Mouse (Mus musculus): ENCODE results near the gene Tnfsf14. TPM values are rescaled to one million over a fixed set of nuclear protein-coding genes. Genes with fewer than 3 reads are reported as not detected.

The Tnfsf14 gene
- total RNA-seq, 2 experiments from 2014 or later = not detected

GRCm38 (mm10) chr17:57201841-57202724 lies 8.1 kb upstream of the Tnfsf14 start:
- no peak for DNase-seq

GRCm38 (mm10) chr17:57198252-57198651 lies 4.3 kb upstream of the Tnfsf14 start:
- DNase-seq = no peak

DNA sequence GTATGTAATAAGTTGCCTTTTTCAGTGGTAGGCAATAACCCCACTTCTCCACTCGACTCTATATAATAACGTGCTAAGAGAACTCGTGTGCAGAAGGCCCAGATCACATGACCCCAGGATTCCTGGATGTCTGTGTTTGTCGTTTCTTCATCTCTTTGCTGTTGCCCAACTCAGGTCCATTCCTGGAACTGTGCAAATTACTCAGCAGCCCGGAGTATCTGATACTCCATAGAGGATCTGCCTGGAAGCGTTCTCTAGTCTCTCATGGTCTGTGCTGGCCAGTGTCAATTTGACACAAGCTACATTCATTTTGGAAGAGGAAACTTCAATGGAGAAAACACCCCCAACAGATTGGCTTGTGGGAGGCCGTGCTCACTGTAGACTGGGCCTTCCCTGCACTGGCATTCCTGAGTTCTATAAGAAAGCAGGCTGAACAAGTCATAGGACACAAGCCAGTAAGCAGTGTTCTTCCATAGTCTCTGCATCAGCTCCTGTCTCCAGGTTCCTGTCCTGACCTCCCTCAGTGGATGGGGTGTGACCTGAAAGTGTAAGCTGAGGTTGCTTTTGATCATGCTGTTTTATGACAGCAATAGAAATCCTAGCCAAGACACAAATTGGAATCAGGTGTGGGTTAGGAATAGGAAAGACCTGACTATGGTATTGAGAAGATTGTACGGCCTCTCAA lies 1.5 kb upstream of the Tnfsf14 start:
- no peak for DNase-seq

DNA sequence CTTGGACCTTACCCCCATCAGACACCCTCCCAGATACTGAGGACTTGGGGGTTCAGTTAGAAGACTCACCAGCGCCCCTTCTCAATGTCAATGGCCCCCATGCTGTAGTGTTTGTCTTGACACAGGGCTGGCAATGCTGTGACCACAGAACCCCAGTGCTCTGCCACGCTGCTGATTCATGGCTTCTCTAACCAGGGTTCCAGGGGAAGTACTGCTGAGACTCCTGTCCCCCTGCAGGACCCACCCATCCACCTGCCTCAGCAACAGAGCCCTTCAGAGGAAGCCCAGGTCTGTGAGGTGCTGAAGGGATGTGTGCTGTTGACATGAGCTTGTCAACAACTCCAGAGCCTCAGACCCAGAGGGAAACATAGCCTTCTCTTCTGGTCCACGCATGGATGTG lies 794 bp upstream of the Tnfsf14 start:
- no peak for DNase-seq

DNA sequence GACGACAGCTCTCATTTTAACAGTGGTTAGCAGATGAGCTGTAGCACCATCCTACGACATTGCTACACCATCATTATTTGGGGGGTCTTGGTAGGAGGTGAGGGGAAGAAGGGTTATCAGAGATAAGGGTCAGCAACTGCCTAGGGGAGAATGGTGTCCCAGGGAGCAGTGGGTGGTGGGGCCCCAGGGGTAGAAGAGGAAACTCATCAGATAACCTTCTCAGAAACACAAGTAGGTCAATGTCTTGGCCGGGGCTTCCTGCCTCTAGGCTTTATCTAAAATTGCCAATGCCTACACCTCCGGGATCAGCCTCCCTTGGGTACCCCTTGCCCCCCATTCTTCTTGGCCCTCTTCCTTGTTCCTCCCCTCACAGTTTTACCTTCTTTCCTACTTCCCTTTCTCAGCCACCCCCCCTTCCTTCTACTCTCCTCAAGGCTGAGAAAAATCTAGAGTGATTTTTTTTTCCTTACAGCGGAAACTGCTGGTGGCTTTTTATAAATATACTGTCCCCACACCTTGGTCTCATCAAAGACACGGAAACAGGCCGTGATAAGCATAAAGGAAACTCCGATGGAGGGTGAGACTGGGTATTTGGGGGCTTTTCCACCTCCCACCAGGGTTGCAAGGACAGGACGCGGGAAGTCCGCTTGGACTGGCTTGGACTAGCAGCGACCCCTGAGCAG lies 5.3 kb downstream of the Tnfsf14 start:
- DNase-seq = no peak

DNA sequence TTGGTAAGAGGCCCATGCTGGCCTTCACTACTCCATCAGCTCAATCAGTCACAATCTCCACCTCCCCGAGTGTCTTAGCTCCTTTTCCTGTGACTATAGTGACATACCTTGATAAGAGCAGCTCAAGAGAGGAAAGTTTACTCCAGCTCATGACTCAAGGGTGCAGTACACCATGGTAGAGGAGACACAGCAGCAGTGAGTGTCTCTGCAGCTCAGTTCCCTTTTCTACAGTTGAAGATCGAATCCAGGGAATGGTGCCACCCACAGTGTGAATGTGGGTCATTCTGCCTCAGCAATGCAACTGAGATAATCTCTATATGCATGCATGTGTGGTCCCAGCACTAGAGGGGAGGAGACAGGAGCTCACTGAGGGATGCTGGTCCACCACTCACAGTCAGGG lies 8.3 kb downstream of the Tnfsf14 start:
- no peak for DNase-seq

GRCm38 (mm10) chr17:57182871-57183270 lies 11.1 kb downstream of the Tnfsf14 start:
- no peak for DNase-seq

DNA sequence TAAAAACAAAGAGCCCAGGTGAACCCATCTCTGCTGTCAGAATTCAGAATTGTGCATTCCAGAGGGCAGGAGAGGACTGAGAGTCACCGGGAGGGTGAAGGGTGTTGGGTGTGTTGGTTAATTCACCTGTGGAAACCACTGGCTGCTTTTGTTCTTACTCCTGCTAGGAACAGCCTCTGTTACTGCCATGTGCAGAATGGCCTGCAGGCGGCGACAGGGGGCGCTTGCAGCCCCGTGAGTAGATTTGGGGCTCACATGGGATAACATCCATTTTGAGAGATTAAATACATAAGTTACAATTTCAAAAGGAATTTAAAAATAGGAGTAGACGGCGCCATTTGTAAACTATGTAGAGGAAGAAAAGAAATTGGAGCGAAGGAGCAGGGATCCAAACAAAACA lies 13.6 kb downstream of the Tnfsf14 start:
- DNase-seq = no peak

GRCm38 (mm10) chr17:57173351-57173750 lies 20.6 kb downstream of the Tnfsf14 start:
- no peak for DNase-seq

DNA sequence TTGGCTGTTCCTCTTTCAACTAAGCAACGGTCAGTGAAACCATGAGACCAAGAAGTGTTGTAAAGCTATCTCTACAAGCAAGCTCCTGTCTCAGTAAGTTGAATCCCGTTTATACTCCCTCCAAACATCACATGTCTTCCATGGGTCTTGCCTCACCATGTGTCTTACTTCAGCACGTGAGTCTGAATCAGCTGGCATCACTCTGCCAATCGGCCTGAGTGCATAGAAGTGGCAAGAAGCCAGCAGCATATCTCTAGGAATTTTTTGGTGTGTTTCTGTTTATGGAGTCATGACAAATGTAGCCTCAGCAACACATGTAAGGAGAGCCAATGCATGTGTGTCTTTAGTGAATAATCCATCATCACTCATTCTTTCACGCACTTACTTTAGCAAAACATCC lies 21.6 kb downstream of the Tnfsf14 start:
- no peak for DNase-seq

DNA sequence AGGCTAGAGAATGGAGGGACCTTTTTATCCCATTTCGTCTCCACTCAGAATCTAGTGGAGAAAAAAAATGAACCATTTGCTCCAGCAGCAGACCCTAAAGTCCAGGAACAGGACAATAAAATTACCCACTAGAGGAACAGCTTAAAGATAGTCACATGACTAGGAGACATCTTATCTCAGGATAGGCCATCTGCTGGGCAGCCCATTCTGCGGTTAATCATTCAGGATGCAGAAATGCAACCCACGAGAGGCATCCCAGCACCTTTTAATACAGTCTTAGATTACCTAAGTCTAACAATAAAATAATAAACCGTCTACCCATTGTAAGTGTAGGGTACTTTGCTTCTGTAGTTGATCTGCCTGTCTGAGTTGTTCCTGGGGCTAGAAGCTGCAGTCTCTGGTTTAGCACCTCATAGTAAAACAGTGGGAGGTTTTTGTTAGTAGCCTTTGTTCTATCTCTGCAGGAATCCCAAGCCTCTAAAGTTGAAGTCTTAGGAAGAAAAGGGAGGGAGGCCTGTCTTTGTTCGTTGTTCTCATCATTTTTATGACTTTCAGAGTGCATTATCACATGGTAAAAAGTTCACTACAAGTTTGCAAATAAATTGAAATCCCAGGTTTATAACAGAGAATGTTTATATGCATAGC lies 23.2 kb downstream of the Tnfsf14 start:
- DNase-seq = no peak

- peak; percentile 62 for DNase-seq
These were observed 26.9 kb downstream of the Tnfsf14 start for GRCm38 (mm10) chr17:57166800-57167791.

GRCm38 (mm10) chr17:57153787-57154186 lies 40.2 kb downstream of the Tnfsf14 start:
- no peak for DNase-seq

DNA sequence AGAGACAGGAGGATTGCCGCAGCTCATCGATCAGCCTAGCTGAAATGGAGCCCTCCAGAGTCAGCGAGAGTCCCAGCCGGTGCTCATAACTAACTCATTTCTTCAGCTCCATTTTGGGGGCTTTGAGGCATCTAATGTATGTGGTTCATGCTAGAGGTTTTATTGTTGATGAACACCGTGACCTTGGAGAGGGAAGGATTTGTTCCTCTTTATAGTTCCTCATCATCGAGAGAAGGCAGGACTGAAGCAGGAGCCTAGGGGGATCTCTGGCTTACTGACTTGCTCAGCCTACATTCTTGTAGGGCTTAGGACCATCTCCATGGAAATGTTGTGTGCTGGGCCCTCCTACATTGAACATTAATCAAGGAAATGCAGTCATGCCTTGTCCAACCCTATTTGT lies 41.0 kb downstream of the Tnfsf14 start:
- no peak for DNase-seq

DNA sequence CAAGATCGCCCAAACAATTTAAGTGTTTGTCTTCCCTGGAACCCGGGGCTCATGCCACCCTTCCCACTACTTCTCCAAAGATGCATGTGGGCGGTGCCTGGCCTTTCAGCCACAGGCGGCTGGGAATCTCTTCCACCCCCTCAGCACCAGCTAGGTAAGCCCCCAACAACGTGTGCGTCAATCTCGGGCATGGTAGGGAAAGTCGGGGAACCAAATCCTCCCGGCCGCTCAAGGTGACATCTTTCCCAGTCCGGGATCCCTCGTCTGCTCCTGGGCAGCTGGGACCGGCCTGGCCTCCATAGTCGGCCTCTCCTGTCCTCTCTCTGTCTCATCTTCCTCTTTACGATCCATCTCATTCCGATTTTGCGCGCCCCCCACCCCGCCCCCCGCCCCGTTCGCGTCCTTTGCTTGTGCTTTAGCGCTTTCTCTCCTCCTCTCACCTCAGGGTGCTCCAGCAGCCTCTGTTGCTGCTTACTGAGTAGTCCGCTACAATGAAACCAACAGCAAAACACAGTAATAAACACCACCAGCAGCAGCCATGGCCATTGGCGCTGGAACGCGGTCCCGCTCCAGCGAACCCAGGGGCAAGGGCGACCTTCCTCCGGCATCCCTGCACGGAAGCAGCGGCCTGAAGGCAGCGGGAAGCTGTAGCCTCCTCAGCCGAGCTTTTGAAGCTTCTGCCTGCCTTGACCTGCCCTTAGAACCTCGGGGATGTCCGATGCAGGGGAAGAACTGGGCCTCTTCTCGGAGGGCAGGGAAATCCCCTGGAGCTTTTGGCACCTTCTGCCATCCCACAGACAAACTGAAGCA lies 44.8 kb downstream of the Tnfsf14 start, which contains the start of gene Cd70:
Gene Cd70 (minus strand): TSS at position 784 of the 810 bp plus-strand sequence.
- DNase-seq = no peak

- DNase-seq = no peak
These were observed 45.6 kb downstream of the Tnfsf14 start for GRCm38 (mm10) chr17:57148343-57148742.

- DNase-seq = no peak
These were observed 48.9 kb downstream of the Tnfsf14 start for GRCm38 (mm10) chr17:57145115-57145514.

- DNase-seq = no peak
These were observed 50.3 kb downstream of the Tnfsf14 start for GRCm38 (mm10) chr17:57143704-57144103.

- DNase-seq = no peak
These were observed 54.3 kb downstream of the Tnfsf14 start for GRCm38 (mm10) chr17:57139708-57140107.
